Mouse (Mus musculus) neural tube, embryonic 10.5 days (tissue): ENCODE results near the gene Tcp10c.
"Not testable (repeated sequence)": the region's sequence is repeated elsewhere in the genome, so short reads cannot be mapped to it uniquely, and the experiment has no call there.

Experiments
- DNase-seq: peaks from one replicate; pipeline ENCODE4 v3.0.0-alpha.2; 2017; ENCODE audit warnings: low spot score; ENCODE audit errors: extremely low spot score

Gene Tcp10c

DNA sequence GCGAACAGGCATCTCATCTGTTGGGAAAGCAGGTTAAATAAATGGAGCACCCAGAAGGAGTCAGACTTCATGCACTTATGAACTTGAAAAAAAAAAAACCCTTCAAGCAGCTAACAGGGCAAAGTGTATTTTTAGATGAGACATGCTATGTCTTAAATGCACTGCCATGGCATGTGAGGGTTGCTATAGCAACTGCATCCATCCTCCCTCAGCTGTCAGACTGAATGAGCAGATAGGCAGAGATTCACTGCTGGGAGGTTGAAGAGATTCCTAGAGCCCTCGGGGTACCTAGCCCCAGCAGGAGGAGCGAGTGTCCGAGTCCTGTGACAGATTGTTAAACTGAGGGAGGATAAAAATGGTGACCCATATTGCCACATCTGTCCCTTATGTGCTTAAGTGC, 36.6 kb downstream of the Tcp10c start:
- not testable (repeated sequence) for DNase-seq

DNA sequence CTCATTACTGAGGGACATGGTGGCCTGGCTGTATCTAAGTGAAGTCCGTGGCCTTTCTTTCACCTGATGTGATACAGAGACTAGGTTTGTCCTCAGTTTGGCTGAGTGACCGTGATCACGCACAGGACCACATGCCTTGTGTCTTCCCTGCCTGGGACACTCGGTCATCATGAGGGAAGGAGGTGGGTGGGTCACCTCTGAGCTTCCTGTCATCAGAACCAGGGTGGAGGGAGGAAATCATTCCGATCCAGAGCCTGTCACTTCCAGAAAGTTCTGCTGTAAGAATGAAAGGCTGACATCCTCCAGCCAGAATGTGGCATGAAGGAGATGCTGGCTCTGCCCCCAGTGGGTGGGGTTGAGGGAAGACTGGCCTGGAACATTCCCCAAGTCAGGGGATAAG, 45.6 kb downstream of the Tcp10c start:
- DNase-seq, result not testable (repeated sequence)

DNA sequence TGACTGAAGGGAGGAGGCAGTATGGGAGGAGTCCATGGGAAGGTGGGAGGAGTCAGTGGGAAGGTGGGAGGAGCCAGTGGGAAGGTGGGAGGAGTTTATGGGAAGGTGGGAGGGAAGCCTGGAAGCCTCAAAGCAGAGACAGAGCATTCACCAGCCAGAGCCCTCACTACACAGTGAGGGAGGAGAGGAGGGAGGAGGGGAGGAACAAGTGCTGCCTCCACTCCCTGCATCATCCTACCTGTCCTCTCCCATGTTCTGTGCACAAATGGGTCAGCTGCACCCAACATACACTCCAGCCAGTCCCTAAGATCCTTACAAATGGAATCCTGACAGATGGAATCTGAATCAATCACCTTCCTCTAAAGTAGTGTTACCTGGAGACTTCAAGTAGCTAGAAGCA, 47.7 kb downstream of the Tcp10c start:
- DNase-seq, result not testable (repeated sequence)

DNA sequence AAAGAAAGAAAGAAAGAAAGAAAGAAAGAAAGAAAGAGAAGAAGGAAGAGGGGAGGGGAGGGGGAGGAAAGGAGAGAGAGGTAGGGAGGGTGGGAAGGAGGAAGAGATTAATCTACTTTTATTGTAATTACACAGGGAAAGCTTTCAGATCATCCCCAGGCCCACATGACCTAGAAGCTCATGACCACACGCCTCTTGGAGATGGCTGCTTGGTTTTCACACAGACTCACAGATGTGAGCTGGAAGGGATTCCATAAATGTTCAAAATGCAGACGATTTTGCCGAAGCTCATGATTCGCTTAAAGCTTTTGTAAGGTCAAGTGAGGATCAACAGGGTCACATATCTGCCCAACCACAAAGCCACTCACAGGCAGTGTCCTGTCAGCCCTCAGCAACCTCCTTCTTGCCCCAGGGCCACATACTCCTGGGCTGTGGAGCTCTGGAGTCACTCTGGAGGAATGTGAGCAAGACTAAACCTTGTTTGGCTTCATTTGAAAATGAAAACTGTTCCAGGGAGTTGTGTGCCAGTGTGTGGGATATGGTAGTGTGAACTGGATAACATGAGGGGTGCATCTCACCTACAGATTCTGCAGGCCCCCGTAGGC, 49.3 kb downstream of the Tcp10c start:
- not testable (repeated sequence) for DNase-seq

DNA sequence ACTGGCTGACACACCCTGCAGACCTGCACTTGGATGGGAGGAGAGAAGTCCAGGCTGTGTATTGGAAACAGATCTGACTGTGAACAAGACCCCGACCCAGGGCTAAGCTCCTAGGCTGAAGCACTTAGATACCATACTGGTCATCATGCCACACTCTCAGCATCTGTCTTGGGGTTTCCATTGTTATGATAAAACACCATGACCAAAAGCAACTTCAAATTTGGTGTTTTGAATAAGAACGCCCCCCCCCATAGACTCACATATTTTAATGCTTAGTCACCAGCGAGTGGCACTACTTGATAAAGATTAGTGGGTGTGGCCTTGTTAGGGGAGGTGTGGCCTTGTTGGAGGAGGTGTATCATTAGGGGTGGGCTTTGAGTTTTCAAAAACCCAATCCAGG, 51.7 kb downstream of the Tcp10c start:
- not testable (repeated sequence) for DNase-seq

DNA sequence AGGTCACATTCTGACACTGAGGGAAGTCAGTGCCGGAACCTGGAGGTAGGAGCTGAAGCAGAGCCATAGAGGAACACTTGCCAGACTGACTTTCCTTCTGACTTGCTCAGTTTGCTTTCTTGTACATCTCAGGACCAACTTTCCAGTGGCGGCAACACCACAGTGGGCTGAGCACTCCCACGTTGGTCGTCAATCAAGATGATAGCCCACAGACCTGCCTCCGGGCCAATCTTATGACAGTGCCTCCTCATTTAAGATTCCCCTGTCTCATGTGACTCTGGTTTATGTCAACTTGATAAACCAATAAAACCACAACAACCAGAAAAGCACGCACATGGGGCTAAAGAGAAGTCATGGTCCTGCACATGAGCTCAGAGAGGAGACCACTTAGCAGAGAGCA, 52.3 kb downstream of the Tcp10c start:
- not testable (repeated sequence) for DNase-seq

DNA sequence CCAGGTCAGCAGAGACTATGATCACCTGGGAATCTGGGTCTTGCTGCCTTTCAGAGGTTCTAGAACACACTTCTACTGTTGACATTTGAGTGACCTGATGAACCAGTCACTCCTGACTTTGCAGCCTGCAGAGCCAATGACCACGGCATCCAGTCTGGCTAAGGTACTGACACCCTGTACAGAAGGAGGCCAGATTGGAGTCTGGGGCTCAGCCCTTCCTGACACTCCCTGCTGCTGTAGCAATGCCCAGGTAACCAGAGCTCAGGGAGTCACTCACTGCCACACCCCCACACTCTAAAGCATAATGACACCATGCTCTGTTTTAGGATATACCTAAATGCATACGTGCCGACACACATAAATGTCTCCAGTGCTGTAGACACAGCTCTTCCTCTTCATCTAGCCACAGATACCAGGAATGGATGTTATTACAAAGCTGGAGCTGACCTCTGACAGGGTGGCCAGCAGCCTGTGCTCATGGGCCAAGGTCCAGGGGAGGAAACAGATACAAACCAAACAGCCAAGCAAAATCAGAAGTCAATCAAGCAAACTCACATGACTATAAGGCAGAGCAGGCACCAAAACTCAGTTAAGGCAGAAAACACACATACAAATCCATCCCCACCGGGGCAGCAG, 53.4 kb downstream of the Tcp10c start:
- not testable (repeated sequence) for DNase-seq

DNA sequence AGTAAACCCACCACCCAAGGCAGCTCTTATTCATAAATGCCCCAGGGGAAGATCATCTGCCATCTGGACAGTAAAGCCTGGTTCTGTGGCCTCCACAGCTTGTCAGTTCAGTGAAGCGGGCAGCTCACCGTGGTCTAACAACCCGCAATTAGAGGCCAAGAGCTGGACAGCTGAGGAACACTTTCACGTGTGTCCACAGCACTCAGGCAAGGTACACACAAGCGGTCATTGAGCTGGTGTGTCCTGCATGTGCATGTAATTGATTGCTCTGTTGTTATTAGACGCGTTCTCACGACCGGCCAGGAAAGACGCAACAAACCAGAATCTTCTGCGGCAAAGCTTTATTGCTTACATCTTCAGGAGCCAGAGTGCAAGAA, 53.9 kb downstream of the Tcp10c start:
- not testable (repeated sequence) for DNase-seq

DNA sequence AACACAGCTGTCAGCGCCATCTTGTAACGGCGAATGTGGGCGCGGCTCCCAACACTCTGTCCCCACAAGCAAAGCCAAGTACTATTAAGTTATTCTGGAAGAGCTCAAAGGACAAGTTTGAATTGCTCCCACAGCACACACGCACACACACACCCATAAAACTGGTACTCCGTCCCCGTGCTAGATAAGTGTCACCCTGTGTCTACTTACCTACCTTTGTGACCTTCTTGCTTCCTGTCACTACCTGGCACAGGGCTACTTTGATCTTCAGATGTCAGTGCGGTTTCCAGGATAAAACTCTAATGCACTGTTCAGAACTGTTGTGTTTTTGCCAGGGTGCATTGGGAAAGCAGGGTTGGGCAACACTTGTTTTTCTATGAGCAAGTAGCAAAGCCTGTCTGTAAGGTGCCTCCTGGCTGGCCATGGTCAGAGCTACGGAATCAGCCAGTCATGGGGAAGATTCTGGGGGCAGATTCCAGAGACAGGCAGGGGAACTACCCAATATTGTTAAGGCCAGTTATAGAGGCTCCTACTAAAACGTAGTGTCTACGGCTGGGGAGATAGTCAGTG, 66.7 kb downstream of the Tcp10c start:
- DNase-seq, result not testable (repeated sequence)

DNA sequence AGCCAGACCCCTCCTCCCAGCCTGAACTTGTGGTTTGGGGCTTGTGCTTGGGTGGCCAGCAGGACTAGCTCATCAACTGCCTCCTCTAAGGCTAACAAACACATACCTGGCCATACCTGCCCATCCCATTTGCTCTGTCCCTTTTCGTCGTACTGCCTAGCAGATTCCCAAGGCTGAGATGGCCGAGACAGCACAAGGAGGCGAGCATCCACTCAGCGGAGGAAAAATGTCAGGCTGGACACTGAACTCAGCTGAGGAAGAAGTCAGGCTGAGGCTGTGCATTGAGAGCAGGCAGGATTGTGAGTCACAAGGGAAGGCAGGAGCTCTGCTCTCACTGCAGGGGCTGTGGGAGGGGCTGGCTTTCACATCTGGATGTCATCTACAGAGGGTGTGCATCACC, 68.3 kb downstream of the Tcp10c start:
- not testable (repeated sequence) for DNase-seq

DNA sequence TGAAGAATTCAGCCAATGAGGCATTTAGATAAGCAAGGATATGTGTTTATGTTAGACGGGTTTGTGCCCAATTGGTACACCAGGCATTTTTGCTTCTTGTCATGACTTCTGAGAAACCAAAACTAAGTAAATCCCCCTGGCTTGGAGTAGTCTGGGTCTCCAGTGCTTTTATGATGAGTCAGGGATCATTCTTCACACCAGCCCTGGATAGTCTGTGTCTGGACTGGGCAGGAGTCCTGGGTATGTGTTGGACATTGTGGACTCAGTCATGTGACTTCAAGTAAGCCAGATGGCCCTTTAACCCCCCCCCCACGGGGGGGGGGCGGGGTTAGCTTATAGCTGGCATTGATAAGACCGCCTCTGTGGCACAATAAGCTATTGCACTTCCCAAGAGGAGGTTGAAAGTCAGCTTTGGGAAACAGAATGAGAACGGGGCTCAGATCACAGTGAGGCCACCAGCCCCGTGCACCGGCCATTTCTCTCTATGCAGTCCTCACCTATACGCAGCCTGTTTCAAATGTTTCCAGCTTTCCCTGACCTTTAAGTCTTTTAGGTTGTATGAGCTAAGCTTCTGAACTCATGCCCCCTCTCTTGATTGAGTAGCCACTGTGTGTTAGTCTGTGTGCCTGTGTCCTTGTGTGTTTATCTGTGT, 69.1 kb downstream of the Tcp10c start:
- not testable (repeated sequence) for DNase-seq

DNA sequence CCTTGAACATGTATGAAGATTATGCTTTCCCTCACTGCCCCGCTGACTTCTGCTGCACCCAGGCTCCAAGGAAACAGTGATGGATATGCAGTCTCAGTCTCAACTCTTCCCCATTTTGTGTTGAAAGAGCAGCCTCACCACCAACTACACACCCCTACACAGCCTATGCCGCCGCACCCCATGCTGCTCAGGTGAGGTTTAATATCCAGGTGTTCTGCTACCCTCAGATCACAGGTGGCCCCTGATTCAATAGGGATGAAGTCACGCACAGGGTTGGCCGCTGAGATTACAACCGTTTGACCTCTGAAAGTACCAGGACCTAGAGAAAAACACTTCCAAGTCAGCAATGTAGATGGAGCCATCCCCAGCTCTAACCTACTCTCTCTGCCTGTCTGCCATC, 69.9 kb downstream of the Tcp10c start:
- not testable (repeated sequence) for DNase-seq

DNA sequence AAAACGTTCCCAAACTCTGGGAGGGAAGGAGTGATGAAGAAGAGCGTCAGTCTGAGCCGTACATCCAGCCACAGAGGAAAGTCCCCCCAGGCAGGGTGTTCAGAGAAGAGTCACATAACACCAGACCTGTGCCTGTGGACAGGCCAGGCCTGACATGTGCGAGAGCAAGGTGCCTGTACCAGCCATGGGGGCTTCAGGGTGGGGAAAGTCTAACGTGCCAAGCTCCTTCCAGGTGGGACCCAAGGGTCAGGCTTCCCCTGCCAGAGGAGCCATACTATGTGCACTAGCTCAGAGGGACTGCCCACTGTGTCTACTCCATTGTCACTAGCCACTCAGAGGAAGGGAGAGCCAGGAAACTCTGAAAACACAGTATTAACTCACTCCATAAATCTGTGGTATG, 71.3 kb downstream of the Tcp10c start:
- not testable (repeated sequence) for DNase-seq

DNA sequence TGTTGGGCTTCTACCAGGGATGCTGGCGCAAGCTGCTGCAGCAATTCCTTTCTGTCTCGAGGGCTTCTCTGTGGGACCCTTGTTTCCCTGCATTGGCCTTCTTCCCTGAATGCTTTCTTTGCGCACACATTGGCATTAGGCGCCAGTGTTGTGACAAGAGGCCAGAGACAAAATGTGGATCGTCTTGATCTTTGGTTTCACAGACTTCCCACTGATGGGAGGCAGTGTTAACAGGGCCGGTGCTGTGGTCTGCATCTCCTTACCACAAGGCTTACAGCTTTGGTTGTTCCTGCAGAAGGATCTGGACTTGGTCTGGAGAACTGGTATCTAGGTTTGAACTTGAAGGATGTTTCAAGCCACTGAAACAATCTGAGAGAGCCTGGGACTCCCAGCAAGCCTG, 72.1 kb downstream of the Tcp10c start:
- not testable (repeated sequence) for DNase-seq
